Mouse (Mus musculus) heart, embryonic 11.5 days (tissue): Measurements from ENCODE around the gene H13. TPM values are rescaled to one million over a fixed set of nuclear protein-coding genes. Genes with fewer than 3 reads are reported as not detected.

ENCODE experiments used
- ATAC-seq: fragments of 200-750 bp; cut with Nextera tagmentation; replicated peaks from 2 replicates; pipeline ENCODE4 v1.8.0; 2017; ENCODE audit warnings: moderate library complexity; ENCODE audit not compliant: insufficient number of reproducible peaks, low FRiP score, low TSS enrichment
- H3K27ac ChIP-seq: fragments of 300-500 bp; sonication (generic); 2 replicates; pipeline ENCODE4 v1.5.1; 2014; ENCODE audit warnings: mild to moderate bottlenecking, low read depth, low read length
- H3K27me3 ChIP-seq: fragments of 300-500 bp; sonication (generic); 2 replicates; pipeline ENCODE4 v1.6.1; 2014; ENCODE audit warnings: mild to moderate bottlenecking, low read length, mixed read lengths; ENCODE audit not compliant: control insufficient read depth, insufficient read depth
- H3K36me3 ChIP-seq: fragments of 300-500 bp; sonication (generic); 2 replicates; pipeline ENCODE4 v1.6.1; 2014; ENCODE audit warnings: mild to moderate bottlenecking, low read length, moderate library complexity, mixed read lengths; ENCODE audit not compliant: control insufficient read depth, insufficient read depth
- H3K4me1 ChIP-seq: fragments of 300-500 bp; sonication (generic); 2 replicates; pipeline ENCODE4 v1.6.1; 2014; ENCODE audit warnings: low read length; ENCODE audit not compliant: control insufficient read depth, insufficient read depth
- H3K4me2 ChIP-seq: fragments of 300-500 bp; sonication (generic); 2 replicates; pipeline ENCODE4 v1.6.1; 2014; ENCODE audit warnings: mild to moderate bottlenecking, moderate library complexity
- H3K4me3 ChIP-seq: fragments of 300-500 bp; sonication (generic); 2 replicates; pipeline ENCODE4 v1.5.1; 2014; ENCODE audit warnings: low read depth, low read length
- H3K9ac ChIP-seq: fragments of 300-500 bp; sonication (generic); 2 replicates; pipeline ENCODE4 v1.6.1; 2014; ENCODE audit warnings: mild to moderate bottlenecking, low read depth, low read length, moderate library complexity
- H3K9me3 ChIP-seq: fragments of 300-500 bp; sonication (generic); replicated peaks from 2 replicates; pipeline ENCODE4 v1.6.1; 2016; ENCODE audit warnings: low read length; ENCODE audit not compliant: control insufficient read depth
- WGBS: fragments of 180-500 bp; shearing (Covaris S2); extraction: QIAGEN DNeasy Blood & Tissue Kit; methylation state at CpG from one replicate; pipeline ENCODE4 v1.1.7; 2014; ENCODE audit not compliant: insufficient replicate concordance; 5-methylcytosine and 5-hydroxymethylcytosine counted together
- polyA plus RNA-seq: library from polyadenylated mRNA; unstranded; fragments of >200 nt; fragmentation: Nextera tagmentation; extraction: Ambion mirVana; gene quantifications from 2 replicates; pipeline ENCODE4 v1.2.1, GENCODE M21; 2014

H13 gene
- polyA plus RNA-seq, 1 experiment from 2014 or later, result 92.3 TPM

- peak overlapping the region; percentile 67 for H3K4me2 ChIP-seq
- H3K4me1 ChIP-seq, result peaks cover 20% of the 10 kb centered on the region
- ATAC-seq, result peak; percentile 92
- WGBS, result 4% methylated on average over 28 of the region's 31 CpGs
- H3K27ac ChIP-seq, result peak overlapping the region; percentile 91
- H3K9me3 ChIP-seq, result no peaks in the 10 kb centered on the region
- H3K9ac ChIP-seq, result peak overlapping the region; percentile 70
- peak overlapping the region; percentile 39 for H3K4me3 ChIP-seq
- no peaks in the 10 kb centered on the region for H3K27me3 ChIP-seq
- peaks cover 22% of the 10 kb centered on the region for H3K36me3 ChIP-seq
These were observed 38.4 kb downstream of the H13 start for GRCm38 (mm10) chr2:152707627-152708026.

GRCm38 (mm10) chr2:152709066-152709465, 39.8 kb downstream of the H13 start:
- no peak overlapping the region for H3K4me2 ChIP-seq
- H3K36me3 ChIP-seq, result peaks cover 12% of the 10 kb centered on the region; the same call in 1 of the 2 replicates
- no peak overlapping the region for H3K9ac ChIP-seq
- H3K9me3 ChIP-seq, result no peaks in the 10 kb centered on the region
- no peak overlapping the region for H3K27ac ChIP-seq
- 86% methylated on average over 5 of the region's 5 CpGs for WGBS
- no peak overlapping the region for H3K4me3 ChIP-seq
- no peak for ATAC-seq
- no peaks in the 10 kb centered on the region for H3K27me3 ChIP-seq
- peaks cover 20% of the 10 kb centered on the region for H3K4me1 ChIP-seq

- Histone ChIP-seq H3K27me3 (no peaks in the 10 kb centered on the region), H3K27ac (no peak overlapping the region), H3K4me1 (no peaks in the 10 kb centered on the region; the same call in 1 of the 2 replicates), H3K36me3 (no peaks in the 10 kb centered on the region), H3K4me2 (no peak overlapping the region), H3K9me3 (no peaks in the 10 kb centered on the region), H3K9ac (no peak overlapping the region), H3K4me3 (no peak overlapping the region)
- 68% methylated on average over 6 of the region's 6 CpGs for whole genome bisulfite sequencing
- no peak for ATAC-seq
These were observed 47.0 kb downstream of the H13 start for GRCm38 (mm10) chr2:152716241-152716772.

- Histone ChIP-seq H3K4me2 (no peak overlapping the region), H3K4me3 (no peak overlapping the region), H3K27ac (no peak overlapping the region), H3K27me3 (no peaks in the 10 kb centered on the region), H3K9ac (no peak overlapping the region), H3K9me3 (no peaks in the 10 kb centered on the region), H3K36me3 (no peaks in the 10 kb centered on the region), H3K4me1 (no peaks in the 10 kb centered on the region; the same call in 1 of the 2 replicates)
- no peak for ATAC-seq
- 69% methylated on average over 11 of the region's 11 CpGs for WGBS
These were observed 48.4 kb downstream of the H13 start for GRCm38 (mm10) chr2:152717652-152718051.

- no peak for ATAC-seq
- Histone ChIP-seq H3K9me3 (no peaks in the 10 kb centered on the region), H3K9ac (no peak overlapping the region), H3K36me3 (no peaks in the 10 kb centered on the region), H3K27me3 (no peaks in the 10 kb centered on the region), H3K4me1 (no peaks in the 10 kb centered on the region; the same call in 1 of the 2 replicates), H3K4me3 (no peak overlapping the region), H3K27ac (no peak overlapping the region), H3K4me2 (no peak overlapping the region)
- 44% methylated on average over 6 of the region's 6 CpGs for WGBS
These were observed 48.8 kb downstream of the H13 start for GRCm38 (mm10) chr2:152718076-152718475.

GRCm38 (mm10) chr2:152723651-152724331, 54.5 kb downstream of the H13 start:
- Histone ChIP-seq H3K36me3 (no peaks in the 10 kb centered on the region), H3K9ac (peak overlapping the region; percentile 69), H3K4me2 (peak overlapping the region; percentile 81), H3K9me3 (no peaks in the 10 kb centered on the region), H3K27ac (no peak overlapping the region), H3K27me3 (no peaks in the 10 kb centered on the region), H3K4me1 (peaks cover 15% of the 10 kb centered on the region; the same call in 1 of the 2 replicates), H3K4me3 (peak overlapping the region; percentile 44)
- ATAC-seq, result peak; percentile 41; the same call in 1 of the 2 replicates
- WGBS, result 3% methylated on average over 37 of the region's 37 CpGs

GRCm38 (mm10) chr2:152724332-152724723, 55.1 kb downstream of the H13 start:
- Histone ChIP-seq H3K36me3 (no peaks in the 10 kb centered on the region), H3K4me2 (peak overlapping the region; percentile 81), H3K4me1 (peaks cover 19% of the 10 kb centered on the region), H3K27ac (no peak overlapping the region), H3K4me3 (peak overlapping the region; percentile 44), H3K27me3 (no peaks in the 10 kb centered on the region), H3K9ac (peak overlapping the region; percentile 69; the same call in 1 of the 2 replicates), H3K9me3 (no peaks in the 10 kb centered on the region)
- no peak for ATAC-seq
- WGBS, result 64% methylated on average over 3 of the region's 3 CpGs

GRCm38 (mm10) chr2:152725178-152725750, 56.0 kb downstream of the H13 start:
- Histone ChIP-seq H3K4me1 (peaks cover 28% of the 10 kb centered on the region), H3K9me3 (no peaks in the 10 kb centered on the region), H3K9ac (no peak overlapping the region), H3K4me3 (no peak overlapping the region), H3K27ac (no peak overlapping the region), H3K27me3 (no peaks in the 10 kb centered on the region), H3K36me3 (no peaks in the 10 kb centered on the region), H3K4me2 (no peak overlapping the region)
- no peak for ATAC-seq
- whole genome bisulfite sequencing, result 73% methylated on average over 15 of the region's 15 CpGs
